Mouse (Mus musculus) gastrocnemius, adult 2 months (tissue): ENCODE data around the gene Atp10a. TPM values are rescaled to one million over a fixed set of nuclear protein-coding genes. Genes with fewer than 3 reads are reported as not detected.

Source experiments
- DNase-seq: peaks from one replicate; pipeline ENCODE4 v3.0.0; 2022
- H3K27ac ChIP-seq: fragments of 200-600 bp; 2 replicates; pipeline ENCODE4 v1.8.1; 2022; ENCODE audit warnings: mild to moderate bottlenecking
- H3K4me3 ChIP-seq: fragments of 200-600 bp; 2 replicates; pipeline ENCODE4 v1.8.1; 2022; ENCODE audit warnings: mild to moderate bottlenecking, moderate library complexity
- CTCF ChIP-seq: fragments of 200-600 bp; IDR thresholded peaks from 2 replicates; pipeline ENCODE4 v1.8.1; 2022; ENCODE audit warnings: antibody characterized with exemption, mild to moderate bottlenecking, moderate library complexity
- intact Hi-C: fragments of 180-260 bp; cut with DNase I; formaldehyde crosslinking; loops from one replicate; pipeline ENCODE4 v1.15.1; 2025
- total RNA-seq, 2 experiments: library from RNA; stranded (reverse); gene quantifications; 2 replicates each; pipeline ENCODE4 v1.2.3; 2021

Gene Atp10a
- total RNA-seq, 2 experiments from 2014 or later = 1.3 to 2.0 TPM

- H3K4me3 ChIP-seq = no peak overlapping the region
- H3K27ac ChIP-seq = peak overlapping the region; percentile 63
- intact Hi-C loops = no loop called here
- no peak for DNase-seq
- TF ChIP-seq CTCF = no peak
Observed at GRCm38 (mm10) chr7:58730831-58731230, 74.9 kb downstream of the Atp10a start.

DNA sequence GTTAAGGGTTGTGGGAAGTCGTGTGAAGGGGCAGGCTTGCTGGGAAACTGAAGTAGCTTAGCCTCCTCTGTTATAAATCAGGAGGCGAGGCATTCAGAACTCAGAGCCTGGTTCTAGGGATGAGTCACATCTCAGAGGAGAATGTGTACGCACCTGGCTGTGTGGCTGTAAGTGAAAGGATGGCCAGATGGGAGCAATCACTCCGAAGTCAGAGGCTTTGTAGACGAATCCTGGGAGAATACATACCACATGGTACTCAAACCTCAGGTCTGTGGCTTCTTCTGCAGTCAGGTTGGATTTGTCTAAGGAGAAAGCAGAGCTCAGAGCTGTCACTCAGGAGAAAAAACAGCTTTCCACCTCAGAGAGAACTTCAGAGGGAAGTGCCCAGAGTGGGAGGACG is 76.4 kb downstream of the Atp10a start:
- intact Hi-C loops = no loop called here
- no peak for DNase-seq
- Histone ChIP-seq H3K27ac (no peak overlapping the region), H3K4me3 (no peak overlapping the region)
- TF ChIP-seq CTCF = no peak

DNA sequence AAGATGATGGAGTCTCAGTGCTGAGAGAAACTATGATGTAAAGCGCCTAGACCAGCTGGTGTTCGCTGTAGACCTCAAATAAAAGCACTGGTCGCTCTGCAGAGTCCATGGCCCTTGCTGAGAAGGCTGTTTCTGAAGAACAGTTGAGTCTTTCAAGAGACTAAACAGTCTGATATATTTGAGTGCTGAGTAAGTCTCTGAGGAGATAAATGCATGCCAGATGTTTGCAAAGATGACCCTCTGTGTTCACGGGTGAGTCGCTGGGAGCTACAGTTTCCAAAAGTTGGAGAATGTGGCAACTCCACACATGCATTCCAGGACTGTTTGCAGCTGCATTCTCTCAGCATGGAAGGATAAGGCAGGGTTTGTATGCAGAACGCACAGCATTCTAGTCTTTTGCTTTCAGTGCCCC is 77.5 kb downstream of the Atp10a start:
- no peak for TF ChIP-seq CTCF
- Histone ChIP-seq H3K4me3 (no peak overlapping the region), H3K27ac (peak overlapping the region; percentile 1; the same call in 1 of the 2 replicates)
- no peak for DNase-seq
- intact Hi-C loops = no loop called here

- no peak for TF ChIP-seq CTCF
- no peak for DNase-seq
- Histone ChIP-seq H3K27ac (no peak overlapping the region), H3K4me3 (no peak overlapping the region)
- intact Hi-C loops = no loop called here
Observed at GRCm38 (mm10) chr7:58736841-58737547, 81.0 kb downstream of the Atp10a start.

- Histone ChIP-seq H3K4me3 (no peak overlapping the region), H3K27ac (no peak overlapping the region)
- no peak for TF ChIP-seq CTCF
- no peak for DNase-seq
- intact Hi-C loops = loop anchor here (10.0 kb wide), 1 partner anchor 155 kb away; no protein-coding TSS in a partner anchor
Observed at GRCm38 (mm10) chr7:58740196-58740595, 84.2 kb downstream of the Atp10a start.

- no peak for TF ChIP-seq CTCF
- no peak for DNase-seq
- Histone ChIP-seq H3K27ac (no peak overlapping the region), H3K4me3 (no peak overlapping the region)
- intact Hi-C loops = loop anchor here (10.0 kb wide), 1 partner anchor 156 kb away; no protein-coding TSS in a partner anchor
Observed at GRCm38 (mm10) chr7:58740842-58741241, 84.9 kb downstream of the Atp10a start.

DNA sequence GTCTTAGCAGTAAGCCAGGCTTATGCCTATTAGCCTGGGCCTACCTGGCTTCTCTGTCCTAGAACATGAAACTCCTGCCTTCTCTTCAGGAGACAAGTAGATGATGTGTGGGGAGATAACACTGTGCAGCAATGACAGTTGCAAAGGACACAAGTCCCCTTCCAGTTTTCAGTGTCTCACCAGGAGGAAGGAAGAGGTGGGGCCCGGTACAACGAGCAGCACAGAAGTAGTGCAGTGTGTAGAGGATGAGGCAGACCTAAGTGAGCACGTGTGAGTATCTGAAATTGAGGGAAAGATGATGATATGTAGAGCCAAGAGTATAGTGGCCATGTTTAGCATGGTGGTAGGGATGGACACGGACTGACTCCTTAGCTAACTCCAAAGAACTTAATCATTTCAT is 86.0 kb downstream of the Atp10a start:
- no peak for DNase-seq
- no peak overlapping the region for H3K4me3 ChIP-seq
- no peak for TF ChIP-seq CTCF
- intact Hi-C loops = loop anchor here (10.0 kb wide), 1 partner anchor 157 kb away; no protein-coding TSS in a partner anchor
- H3K27ac ChIP-seq = no peak overlapping the region

DNA sequence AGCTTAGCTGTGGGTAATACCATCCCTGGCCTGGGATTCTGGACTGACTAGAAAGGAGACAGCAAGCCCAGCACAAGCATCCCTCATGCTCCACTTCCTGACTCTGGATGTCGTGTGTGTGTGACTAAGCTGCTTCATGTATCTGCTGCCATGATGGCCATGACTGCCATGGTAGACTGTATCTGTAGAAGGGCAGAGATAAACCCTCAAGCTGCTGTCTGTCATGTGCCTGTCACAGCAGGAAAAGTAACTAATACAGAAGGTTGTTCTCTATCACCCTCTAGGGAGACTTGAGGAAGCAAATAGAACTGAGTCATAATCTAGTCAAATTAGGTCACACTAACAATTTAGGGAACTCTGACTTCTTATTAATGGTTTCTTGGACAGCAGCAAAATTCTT is 86.7 kb downstream of the Atp10a start:
- no peak for DNase-seq
- intact Hi-C loops = loop anchor here (10.0 kb wide), 1 partner anchor 158 kb away; no protein-coding TSS in a partner anchor
- H3K27ac ChIP-seq = no peak overlapping the region
- no peak overlapping the region for H3K4me3 ChIP-seq
- no peak for TF ChIP-seq CTCF

- DNase-seq = no peak
- Histone ChIP-seq H3K27ac (no peak overlapping the region), H3K4me3 (no peak overlapping the region)
- intact Hi-C loops = loop anchor here (10.0 kb wide), 1 partner anchor 159 kb away; no protein-coding TSS in a partner anchor
- TF ChIP-seq CTCF = peak; percentile 66
Observed at GRCm38 (mm10) chr7:58743362-58744320, 87.7 kb downstream of the Atp10a start.

DNA sequence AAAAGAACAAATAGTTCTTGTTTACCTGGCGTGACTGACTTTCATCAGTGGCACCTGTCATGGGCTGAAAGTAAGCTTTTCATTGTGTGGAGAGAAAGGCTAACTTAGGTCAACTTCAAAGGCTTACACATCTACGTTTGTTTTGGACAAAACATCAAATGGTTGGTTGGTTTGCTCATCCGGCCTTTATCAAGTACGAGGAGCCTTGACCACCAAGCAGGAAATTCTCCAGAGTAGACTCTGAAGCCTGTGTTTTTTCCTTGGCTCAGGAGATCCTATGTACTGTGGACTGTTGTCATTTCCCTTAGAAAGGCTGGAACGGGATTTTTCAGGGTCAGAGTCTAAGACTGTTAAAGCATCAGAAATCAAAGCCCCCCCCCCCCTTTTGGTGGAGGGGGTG is 90.9 kb downstream of the Atp10a start:
- intact Hi-C loops = loop anchor here (10.0 kb wide), 1 partner anchor 162 kb away; no protein-coding TSS in a partner anchor
- Histone ChIP-seq H3K4me3 (no peak overlapping the region), H3K27ac (no peak overlapping the region)
- no peak for DNase-seq
- no peak for TF ChIP-seq CTCF

DNA sequence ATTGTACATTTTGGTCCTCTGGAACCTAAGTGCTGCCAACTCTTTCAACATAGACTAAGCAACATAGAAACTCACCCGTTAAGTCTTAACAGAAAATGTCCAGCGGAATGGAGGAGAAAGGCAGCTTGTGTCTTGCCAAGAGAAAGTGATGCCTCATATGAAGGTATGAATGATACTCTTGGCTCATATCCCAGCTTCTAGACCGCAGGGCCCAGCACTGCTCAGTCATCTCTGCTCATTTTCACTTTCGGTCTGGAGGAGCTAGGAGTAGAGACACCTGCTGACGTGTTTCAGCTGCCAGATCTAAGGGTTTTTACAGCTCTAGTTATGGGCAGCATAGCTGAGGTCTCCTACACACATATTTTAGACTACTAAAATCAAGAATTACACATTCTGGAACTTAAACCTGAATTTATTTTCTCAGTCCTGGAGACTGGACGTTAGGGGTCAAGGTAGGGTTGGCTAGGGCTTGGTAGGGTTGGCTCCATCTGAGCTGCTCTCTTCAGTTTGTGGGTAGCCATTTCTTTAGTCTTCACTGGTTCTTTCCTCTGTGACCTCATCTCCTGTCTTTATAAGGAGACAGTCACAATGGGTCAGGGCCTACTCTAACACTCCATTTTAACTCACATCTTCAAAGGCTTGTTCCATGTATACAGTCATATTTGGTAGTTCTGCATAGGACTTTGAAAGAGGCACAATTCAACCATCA is 94.1 kb downstream of the Atp10a start:
- no peak; the same call in 1 of the 2 replicates for TF ChIP-seq CTCF
- peak; percentile 36 for DNase-seq
- peak overlapping the region; percentile 46 for H3K4me3 ChIP-seq
- H3K27ac ChIP-seq = peak overlapping the region; percentile 61
- intact Hi-C loops = loop anchor here (10.0 kb wide), 1 partner anchor 165 kb away; no protein-coding TSS in a partner anchor

DNA sequence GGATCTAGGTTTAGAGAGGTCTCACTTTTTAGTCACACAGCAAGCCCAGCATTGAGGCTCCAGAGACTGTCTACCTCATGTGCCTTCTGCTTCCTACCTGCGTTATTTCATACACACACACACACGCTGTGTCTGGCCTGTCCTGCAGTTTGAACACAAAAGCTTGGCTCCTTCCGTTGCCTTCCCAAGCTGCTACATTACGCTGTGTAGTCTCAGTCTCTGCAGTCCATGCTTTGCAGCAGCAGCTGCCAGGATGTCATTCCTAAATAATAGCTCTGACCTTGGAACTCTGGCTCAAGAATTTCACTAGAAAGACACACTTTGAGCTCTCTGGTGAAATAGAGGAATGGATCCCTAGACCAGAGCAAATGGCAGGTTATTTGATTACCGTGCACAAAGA is 96.1 kb downstream of the Atp10a start:
- no peak for TF ChIP-seq CTCF
- intact Hi-C loops = no loop called here
- no peak for DNase-seq
- no peak overlapping the region for H3K27ac ChIP-seq
- H3K4me3 ChIP-seq = no peak overlapping the region
